Mouse (Mus musculus) adrenal gland, adult 2 months (tissue): ENCODE measurements around the gene Arih1. TPM values are rescaled to one million over a fixed set of nuclear protein-coding genes. Genes with fewer than 3 reads are reported as not detected.
"Not testable (repeated sequence)": the region's sequence is repeated elsewhere in the genome, so short reads cannot be mapped to it uniquely, and the experiment has no call there.

Source experiments
- DNase-seq: peaks from one replicate; pipeline ENCODE4 v3.0.0; 2021
- polyA plus RNA-seq: library from polyadenylated mRNA; depleted of rRNA; stranded (reverse); fragments of >200 nt; gene quantifications from 2 replicates; pipeline ENCODE4 v1.2.3, GENCODE M21; 2012
- total RNA-seq, 2 experiments: library from RNA; stranded (reverse); gene quantifications; 2 replicates each; pipeline ENCODE4 v1.2.3; 2021

Gene Arih1
- total and polyA plus RNA-seq, 3 experiments = 10.2 to 152 (median 99.3) TPM

- DNase-seq = peak; percentile 16
Measured at GRCm38 (mm10) chr9:59458997-59459510, 27.4 kb downstream of the Arih1 start.

GRCm38 (mm10) chr9:59458416-59458815 lies 28.0 kb downstream of the Arih1 start:
- DNase-seq = no peak

GRCm38 (mm10) chr9:59457671-59458070 lies 28.7 kb downstream of the Arih1 start:
- DNase-seq = no peak

GRCm38 (mm10) chr9:59455404-59456068 lies 30.9 kb downstream of the Arih1 start:
- DNase-seq = no peak

- no peak for DNase-seq
Measured at GRCm38 (mm10) chr9:59433729-59434128, 52.7 kb downstream of the Arih1 start.

- no peak for DNase-seq
Measured at GRCm38 (mm10) chr9:59431626-59432025, 54.8 kb downstream of the Arih1 start.

GRCm38 (mm10) chr9:59420487-59420886 lies 65.9 kb downstream of the Arih1 start:
- DNase-seq = no peak

- no peak for DNase-seq
Measured at GRCm38 (mm10) chr9:59407271-59407670, 79.1 kb downstream of the Arih1 start.

- no peak for DNase-seq
Measured at GRCm38 (mm10) chr9:59389086-59389485, 97.3 kb downstream of the Arih1 start.

- no peak for DNase-seq
Measured at GRCm38 (mm10) chr9:59388311-59388710, 98.1 kb downstream of the Arih1 start.

GRCm38 (mm10) chr9:59387461-59387860 lies 99.0 kb downstream of the Arih1 start:
- DNase-seq = no peak

- DNase-seq = no peak
Measured at GRCm38 (mm10) chr9:59375626-59376025, 110.8 kb downstream of the Arih1 start.

GRCm38 (mm10) chr9:59369646-59370045 lies 116.8 kb downstream of the Arih1 start:
- DNase-seq = no peak

- DNase-seq = no peak
Measured at GRCm38 (mm10) chr9:59369220-59369619, 117.2 kb downstream of the Arih1 start.

GRCm38 (mm10) chr9:59360487-59360886 lies 125.9 kb downstream of the Arih1 start:
- not testable (repeated sequence) for DNase-seq

- not testable (repeated sequence) for DNase-seq
Measured at GRCm38 (mm10) chr9:59358041-59358440, 128.4 kb downstream of the Arih1 start.

GRCm38 (mm10) chr9:59353253-59353639 lies 133.2 kb downstream of the Arih1 start, which contains the start of gene Bbs4:
Gene Bbs4, minus strand, starts transcription at chr9:59353508.
- DNase-seq = peak; percentile 96

- no peak for DNase-seq
Measured at GRCm38 (mm10) chr9:59352586-59353252, 133.7 kb downstream of the Arih1 start.

- DNase-seq = no peak
Measured at GRCm38 (mm10) chr9:59346176-59346575, 140.2 kb downstream of the Arih1 start.

- peak; percentile 7 for DNase-seq
Measured at GRCm38 (mm10) chr9:59340002-59340401, 146.4 kb downstream of the Arih1 start.

- DNase-seq = no peak
Measured at GRCm38 (mm10) chr9:59339107-59339506, 147.3 kb downstream of the Arih1 start.

- DNase-seq = no peak
Measured at GRCm38 (mm10) chr9:59338411-59338810, 148.0 kb downstream of the Arih1 start.
